In genomic region chr2:179448256-179448655, GRCm38 (mm10) we compare ENCODE assay signal across 19 mouse cellular contexts. TPM values are rescaled to one million over a fixed set of nuclear protein-coding genes. Genes with fewer than 3 reads are reported as not detected.
A peak's percentile ranks its signal among the peaks of the same experiment; 100 is the strongest.
DNase-seq lines count a peak whose midpoint lies in the region; ATAC-seq lines count a peak whose summit lies in the region.
"Had no signal": no experiment of that assay in that cellular context is flagged by ENCODE, and none has a peak within 500 bp of the region (broad histone marks: within the 10 kb centered on the region; RNA-seq: fewer than 3 reads in every experiment).

No protein-coding gene starts in this region.

- no peak overlapping the region for H3K4me2 ChIP-seq in midbrain, embryonic 11.5 days
- H3K4me2 ChIP-seq in midbrain, embryonic 15.5 days = no peak overlapping the region

- DNase-seq in midbrain, embryonic 11.5 days (ENCODE audit: low spot score, missing footprints) = peak; percentile 67
- DNase-seq in testis, postnatal 14 days (ENCODE audit: low spot score) = peak; percentile 51
- DNase-seq in testis, postnatal 10 days (ENCODE audit: low spot score) = no peak
- DNase-seq: adrenal gland, adult 2 months; adrenal gland, adult 8-10 months; adrenal gland, postnatal 10 days; adrenal gland, postnatal 14 days; adrenal gland, postnatal 25 days; adrenal gland, postnatal 36 days; B cell, adult 2 months; cerebellum, adult 11 months; cerebellum, adult 11-12 months had no signal

- no peak overlapping the region for H3K27ac ChIP-seq in midbrain, embryonic 11.5 days (ENCODE audit: low read depth, low read length)
- no peak overlapping the region for H3K27ac ChIP-seq in midbrain, embryonic 15.5 days

- no peak overlapping the region for H3K4me3 ChIP-seq in midbrain, embryonic 11.5 days (ENCODE audit: low read depth, low read length)
- no peak overlapping the region for H3K4me3 ChIP-seq in midbrain, embryonic 15.5 days

- 91% methylated on average over 4 of the region's 4 CpGs for WGBS in midbrain, embryonic 11.5 days
- WGBS in midbrain, embryonic 15.5 days = 94% methylated on average over 4 of the region's 4 CpGs

- peaks cover 4% of the 10 kb centered on the region for H3K4me1 ChIP-seq in midbrain, embryonic 11.5 days (ENCODE audit: control insufficient read depth, insufficient read depth, low read length)
- H3K4me1 ChIP-seq in midbrain, embryonic 15.5 days = peaks cover 14% of the 10 kb centered on the region

- peaks cover 7% of the 10 kb centered on the region; the same call in 1 of the 2 replicates for H3K27me3 ChIP-seq in midbrain, embryonic 11.5 days (ENCODE audit: control insufficient read depth, insufficient read depth, low read length)
- peaks cover 8% of the 10 kb centered on the region; the same call in 1 of the 2 replicates for H3K27me3 ChIP-seq in midbrain, embryonic 15.5 days (replicated peaks)
- H3K27me3 ChIP-seq: CH12.LX, Patski had no signal

- ATAC-seq in midbrain, embryonic 11.5 days (ENCODE audit: low FRiP score) = no peak
- no peak for ATAC-seq in midbrain, embryonic 15.5 days (replicated peaks)
- ATAC-seq: activated CD4-positive, CD25-positive, alpha-beta regulatory T cell, adult 4 months; CD4-positive, CD25-positive, alpha-beta regulatory T cell, adult 4 months; Patski had no signal

- no peaks in the 10 kb centered on the region; the same call in 1 of the 2 replicates for H3K9me3 ChIP-seq in midbrain, embryonic 11.5 days (ENCODE audit: control insufficient read depth, low read length)
- H3K9me3 ChIP-seq in midbrain, embryonic 15.5 days = no peaks in the 10 kb centered on the region

- no peaks in the 10 kb centered on the region for H3K36me3 ChIP-seq in midbrain, embryonic 11.5 days (ENCODE audit: control insufficient read depth, insufficient read depth, low read length)
- H3K36me3 ChIP-seq in midbrain, embryonic 15.5 days (replicated peaks) = no peaks in the 10 kb centered on the region
- H3K36me3 ChIP-seq: G1E had no signal

- no peak overlapping the region for H3K9ac ChIP-seq in midbrain, embryonic 11.5 days (ENCODE audit: low read length)
- no peak overlapping the region for H3K9ac ChIP-seq in midbrain, embryonic 15.5 days

RNA-seq across cellular contexts. Expression of gene Cdh4, which starts 6.0 kb away (rescaled TPM):
- polyA plus RNA-seq in midbrain, embryonic 11.5 days (2014; fragmentation: Nextera tagmentation; extraction: Ambion mirVana) = 6.8 and 8.5 TPM in 2 replicates
- 58.8 and 63.9 TPM in 2 replicates for polyA plus RNA-seq in midbrain, embryonic 15.5 days (2015; fragmentation: Nextera tagmentation; extraction: Ambion mirVana)
- polyA plus RNA-seq: C2C12; CD4-positive, CD25-positive, alpha-beta regulatory T cell, adult 4 months; G1E; Patski had no signal
